Mouse (Mus musculus) lung, postnatal 4 days (tissue): ENCODE measurements around the gene Pbrm1.

ENCODE experiments used
- DNase-seq, 2 experiments: peaks; one replicate each; pipeline ENCODE4 v3.0.0; 2021

Gene Pbrm1

GRCm38 (mm10) chr14:31081147-31081546 lies 62.2 kb downstream of the Pbrm1 start:
- no peak for DNase-seq

- DNase-seq: peak in 1 of 2 experiments; percentile 13
Observed at GRCm38 (mm10) chr14:31087433-31087832, 68.5 kb downstream of the Pbrm1 start.

GRCm38 (mm10) chr14:31088515-31088914 lies 69.6 kb downstream of the Pbrm1 start:
- no peak for DNase-seq

- no peak for DNase-seq
Observed at GRCm38 (mm10) chr14:31089918-31090317, 71.0 kb downstream of the Pbrm1 start.

- no peak for DNase-seq
Observed at GRCm38 (mm10) chr14:31105156-31105555, 86.2 kb downstream of the Pbrm1 start.

GRCm38 (mm10) chr14:31110613-31111012 lies 91.7 kb downstream of the Pbrm1 start:
- no peak for DNase-seq

GRCm38 (mm10) chr14:31112187-31112586 lies 93.2 kb downstream of the Pbrm1 start:
- no peak for DNase-seq

- no peak for DNase-seq
Observed at GRCm38 (mm10) chr14:31114011-31114410, 95.1 kb downstream of the Pbrm1 start.

- no peak for DNase-seq
Observed at GRCm38 (mm10) chr14:31115522-31115921, 96.6 kb downstream of the Pbrm1 start.

- no peak for DNase-seq
Observed at GRCm38 (mm10) chr14:31125106-31126075, 106.5 kb downstream of the Pbrm1 start.

- DNase-seq: peak in 1 of 2 experiments; percentile 3
Observed at GRCm38 (mm10) chr14:31126826-31127225, 107.9 kb downstream of the Pbrm1 start.

- peak; percentile 76 to 86 for DNase-seq
Observed at GRCm38 (mm10) chr14:31128101-31128825, 109.3 kb downstream of the Pbrm1 start.

- DNase-seq: peak; percentile 97 to 99
Observed at GRCm38 (mm10) chr14:31128826-31129219, 109.9 kb downstream of the Pbrm1 start, which contains the start of gene Smim4. Gene Smim4 (minus strand): TSS chr14:31128956.

GRCm38 (mm10) chr14:31129326-31130235 lies 110.6 kb downstream of the Pbrm1 start:
- no peak for DNase-seq

- DNase-seq: peak; percentile 93 to 96
Observed at GRCm38 (mm10) chr14:31130236-31131220, 111.6 kb downstream of the Pbrm1 start, which contains the start of gene Nt5dc2. Gene Nt5dc2 (plus strand): TSS chr14:31131053.

GRCm38 (mm10) chr14:31131272-31131821 lies 112.4 kb downstream of the Pbrm1 start:
- peak; percentile 52 to 54 for DNase-seq

- peak; percentile 68 to 81 for DNase-seq
Observed at GRCm38 (mm10) chr14:31132031-31132430, 113.1 kb downstream of the Pbrm1 start.

GRCm38 (mm10) chr14:31132491-31132975 lies 113.6 kb downstream of the Pbrm1 start:
- DNase-seq: no peak

- DNase-seq: peak; percentile 62 to 78
Observed at GRCm38 (mm10) chr14:31133023-31133665, 114.2 kb downstream of the Pbrm1 start.
